Mouse (Mus musculus) erythroblast, adult 5-6 weeks (primary cell): ENCODE results near the gene Emc1. TPM values are rescaled to one million over a fixed set of nuclear protein-coding genes. Genes with fewer than 3 reads are reported as not detected.
A peak's percentile ranks its signal among the peaks of the same experiment; 100 is the strongest.

Experiments
- ATAC-seq: replicated peaks from 2 replicates; pipeline ENCODE4 v1.8.0; 2016; ENCODE audit warnings: moderate number of reproducible peaks, mild to moderate bottlenecking, moderate TSS enrichment, inconsistent platforms; ENCODE audit not compliant: poor library complexity, low FRiP score, severe bottlenecking
- total RNA-seq, 2 experiments: library from RNA; stranded (forward) in 1 of 2; stranded (reverse) in 1 of 2; fragments of 150-400 nt in 1 of 2; fragments of 200-764, 138-1000 nt in 1 of 2; gene quantifications; 2 replicates each; pipeline versions ENCODE4 v1.2.3 to v1.2.4; 2015 to 2017; ENCODE audit warnings: low replicate concordance in 2 of 2

Gene Emc1
- total RNA-seq (2015; ENCODE audit: low replicate concordance) (3.3 and 8.2 TPM in 2 replicates), total RNA-seq (2017; ENCODE audit: low replicate concordance) (14.8 and 26.1 TPM in 2 replicates)

DNA sequence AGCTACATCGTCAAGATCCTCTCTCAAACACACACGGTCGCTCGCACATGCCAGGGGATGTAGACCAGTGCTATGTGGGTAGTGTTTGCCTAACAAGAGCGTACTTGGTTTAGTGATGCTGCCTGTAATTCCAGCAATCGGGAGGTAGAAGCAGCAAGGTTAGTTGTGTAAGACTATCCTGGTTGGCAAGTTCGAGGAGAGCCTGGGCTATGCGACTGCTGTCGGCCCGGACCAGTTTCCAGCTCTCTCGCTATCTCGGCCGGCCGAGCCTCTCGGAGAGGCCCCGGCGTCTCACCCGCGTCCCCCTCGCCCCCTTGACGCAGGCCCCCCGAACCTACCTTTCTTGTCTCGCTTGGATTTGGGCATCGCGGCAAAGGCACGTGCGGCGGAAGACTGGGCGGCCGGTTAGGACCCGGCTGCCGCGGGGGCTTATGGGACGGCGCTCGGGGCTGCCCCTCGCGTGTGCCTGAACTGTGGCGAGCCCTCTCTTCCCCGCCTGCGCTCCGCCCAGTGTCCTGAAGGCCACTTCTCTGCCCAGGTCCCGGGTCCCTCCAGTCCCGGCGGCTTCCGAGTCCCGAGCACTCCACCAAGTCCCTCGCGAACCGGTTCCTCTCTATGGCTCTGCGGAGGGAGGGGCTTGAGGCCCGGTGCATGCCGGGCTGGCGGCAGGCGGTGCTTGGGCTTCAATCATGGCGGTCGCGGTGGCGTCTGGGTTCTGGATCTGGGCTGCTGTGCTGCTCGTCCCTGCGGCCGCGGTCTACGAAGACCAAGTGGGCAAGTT lies at the start of gene Emc1, which contains the start of the genes Mrto4 and Ubr4:
TSS of gene Emc1 (plus strand) at position 657 of the 781 bp plus-strand sequence.
TSS of gene Mrto4 (minus strand) at position 646 of the 781 bp plus-strand sequence.
TSS of gene Ubr4 (plus strand) at position 679 of the 781 bp plus-strand sequence.
- peak; percentile 97 for ATAC-seq

GRCm38 (mm10) chr4:139305521-139305920 lies 46.9 kb upstream of the Emc1 start:
- no peak for ATAC-seq

DNA sequence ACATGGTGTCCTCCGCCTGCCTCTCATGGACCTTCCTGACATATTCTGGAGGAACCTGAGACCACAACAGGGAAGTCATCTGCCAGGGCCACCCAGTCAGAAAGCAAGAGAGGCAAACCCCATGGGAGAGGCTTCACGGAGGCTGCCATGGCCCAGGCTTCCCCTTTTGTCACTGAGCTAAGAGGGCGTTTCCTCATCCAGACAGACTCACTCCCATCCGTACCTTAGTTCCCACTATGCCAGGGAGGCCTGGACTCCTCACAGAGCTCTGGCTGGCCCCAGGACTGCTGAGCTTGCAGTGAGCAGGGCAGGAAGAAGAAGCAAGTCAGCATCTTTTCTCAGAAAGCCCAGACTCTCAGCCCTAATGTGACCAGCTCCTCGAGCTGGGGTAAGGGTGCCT lies 44.5 kb upstream of the Emc1 start:
- no peak for ATAC-seq

- no peak for ATAC-seq
Observed at GRCm38 (mm10) chr4:139309651-139310050, 42.7 kb upstream of the Emc1 start.

DNA sequence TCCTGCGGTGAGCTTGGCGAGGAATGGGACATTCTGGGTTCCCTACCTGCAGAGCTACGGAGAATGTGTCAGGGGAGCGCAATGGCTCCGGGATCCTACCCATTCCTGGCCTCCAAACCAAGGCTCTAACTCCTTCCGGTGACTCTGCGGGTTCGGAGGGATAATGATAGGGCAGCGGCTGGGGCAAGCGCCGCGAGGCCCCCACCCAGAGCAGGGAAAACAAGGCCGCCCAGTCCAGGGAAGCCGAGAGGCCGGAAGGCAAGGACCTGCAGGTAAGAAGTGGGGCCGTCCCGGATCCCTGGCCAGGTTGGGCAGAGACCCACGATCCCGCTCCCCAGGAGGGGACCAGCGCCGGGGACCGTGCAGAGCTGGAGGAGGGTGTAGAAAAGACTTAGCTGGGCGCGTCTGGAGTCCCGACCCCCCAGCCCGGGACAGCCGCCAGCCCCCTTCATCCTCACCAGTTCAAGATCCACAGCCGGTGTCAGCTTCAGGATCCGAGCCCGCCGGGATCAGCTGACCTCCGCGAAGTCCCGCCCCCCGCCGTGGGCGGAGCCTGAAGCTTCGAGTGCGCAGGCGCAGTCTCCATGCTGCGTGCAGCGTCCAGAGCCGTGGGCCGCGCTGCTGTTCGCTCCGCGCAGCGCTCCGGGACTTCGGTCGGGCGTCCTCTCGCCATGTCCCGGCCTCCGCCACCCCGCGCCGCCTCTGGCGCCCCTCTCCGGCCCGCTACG lies 42.1 kb upstream of the Emc1 start, which contains the start of the genes Pqlc2 and Akr7a5:
TSS of gene Pqlc2 (minus strand) at position 538 of the 728 bp plus-strand sequence.
TSS of gene Akr7a5 (plus strand) at position 574 of the 728 bp plus-strand sequence.
- peak; percentile 88 for ATAC-seq

DNA sequence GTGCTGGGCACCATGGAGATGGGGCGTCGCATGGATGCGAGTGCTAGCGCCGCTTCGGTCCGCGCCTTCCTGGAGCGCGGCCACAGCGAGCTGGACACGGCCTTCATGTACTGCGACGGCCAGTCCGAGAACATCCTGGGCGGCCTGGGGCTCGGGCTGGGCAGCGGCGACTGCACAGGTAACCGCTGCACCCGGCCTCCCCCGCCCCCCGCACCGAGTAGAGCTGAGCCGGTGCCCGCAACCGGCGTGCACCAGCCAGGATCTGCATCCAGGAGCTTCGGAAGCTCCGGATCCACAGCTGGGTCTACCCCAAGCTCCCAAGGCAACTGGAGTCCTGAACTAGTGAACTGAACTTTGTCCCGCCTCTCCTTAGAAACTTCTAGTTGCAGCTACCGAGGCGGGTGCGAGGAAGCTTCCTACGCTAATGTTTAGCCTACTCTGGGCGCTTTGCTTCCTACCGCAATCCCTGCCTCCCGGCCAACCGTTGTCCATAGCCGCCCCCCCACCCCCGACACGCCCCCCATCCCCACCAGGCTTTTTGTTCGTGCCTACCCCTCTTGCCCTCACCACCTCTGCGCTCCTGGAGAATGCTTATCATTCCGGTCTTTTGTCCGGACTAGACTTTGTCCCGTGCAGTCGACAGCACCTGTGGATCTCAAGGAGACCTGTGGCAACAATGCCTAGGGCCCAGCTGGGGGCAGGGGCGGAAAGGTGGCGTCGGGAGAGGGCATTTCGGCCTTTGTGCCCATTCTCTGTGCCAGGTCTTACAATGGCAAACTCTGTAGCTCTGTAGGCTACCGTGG lies 41.3 kb upstream of the Emc1 start:
- no peak for ATAC-seq

DNA sequence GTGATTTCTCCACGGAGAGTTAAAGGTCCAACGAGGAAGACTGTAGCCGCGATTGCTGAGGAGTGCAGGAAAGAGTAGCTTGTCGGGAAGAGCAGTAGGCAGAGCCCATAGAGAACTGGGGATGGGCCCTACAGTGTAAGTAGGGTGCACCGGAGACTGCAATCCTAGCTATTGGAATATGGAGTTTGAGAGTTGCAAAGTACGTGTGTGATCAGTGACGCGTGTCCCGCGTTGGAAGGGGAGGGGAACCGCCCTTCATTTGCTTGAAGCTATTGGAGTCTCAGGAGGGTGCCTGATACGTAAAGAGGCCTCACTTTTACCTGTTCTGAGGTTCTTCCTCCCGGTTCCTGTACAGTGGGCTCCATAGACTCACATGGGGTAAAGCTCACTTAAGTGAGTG lies 40.7 kb upstream of the Emc1 start:
- no peak for ATAC-seq

GRCm38 (mm10) chr4:139312632-139313031 lies 39.8 kb upstream of the Emc1 start:
- ATAC-seq, result no peak

- ATAC-seq, result no peak
Observed at GRCm38 (mm10) chr4:139318449-139318848, 33.9 kb upstream of the Emc1 start.

GRCm38 (mm10) chr4:139319740-139320139 lies 32.6 kb upstream of the Emc1 start:
- no peak for ATAC-seq

- peak; percentile 94 for ATAC-seq
Observed at GRCm38 (mm10) chr4:139330605-139331004, 21.8 kb upstream of the Emc1 start.

DNA sequence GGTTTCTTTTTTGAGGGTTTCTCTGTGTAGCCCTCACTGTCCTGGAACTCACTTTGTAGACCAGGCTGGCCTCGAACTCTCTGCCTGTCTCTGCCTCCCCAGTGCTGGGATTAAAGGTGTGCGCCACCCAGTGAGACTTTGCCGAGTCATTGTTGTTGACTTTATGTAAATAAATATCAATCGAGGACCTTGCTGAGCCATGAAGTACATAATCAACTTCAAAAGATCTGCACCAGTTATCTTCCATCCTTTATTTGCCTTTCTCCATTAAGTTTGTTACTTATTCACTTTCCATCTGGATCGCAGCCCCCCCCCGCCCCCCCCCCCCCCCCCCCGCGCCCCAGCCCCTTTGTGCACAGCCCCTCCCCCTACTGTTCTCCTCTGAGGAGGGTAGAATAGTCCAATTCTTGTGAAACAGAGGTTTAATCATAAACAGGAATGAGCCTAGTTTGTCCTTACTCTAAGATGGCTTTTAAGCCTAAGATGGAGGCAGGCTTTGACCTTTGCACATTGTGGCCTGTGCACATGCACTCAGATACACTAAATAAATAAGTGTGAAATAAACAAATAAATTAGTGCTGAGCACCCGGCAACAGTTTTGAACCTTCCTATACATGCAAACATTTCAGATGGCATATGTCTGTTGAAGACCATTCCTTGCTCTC lies 17.6 kb upstream of the Emc1 start:
- ATAC-seq, result no peak

- ATAC-seq, result peak; percentile 68
Observed at GRCm38 (mm10) chr4:139335507-139335906, 16.9 kb upstream of the Emc1 start.

GRCm38 (mm10) chr4:139336822-139337483 lies 15.4 kb upstream of the Emc1 start:
- ATAC-seq, result peak; percentile 79

- ATAC-seq, result no peak
Observed at GRCm38 (mm10) chr4:139338145-139338544, 14.2 kb upstream of the Emc1 start.

- no peak for ATAC-seq
Observed at GRCm38 (mm10) chr4:139340835-139341234, 11.6 kb upstream of the Emc1 start.

DNA sequence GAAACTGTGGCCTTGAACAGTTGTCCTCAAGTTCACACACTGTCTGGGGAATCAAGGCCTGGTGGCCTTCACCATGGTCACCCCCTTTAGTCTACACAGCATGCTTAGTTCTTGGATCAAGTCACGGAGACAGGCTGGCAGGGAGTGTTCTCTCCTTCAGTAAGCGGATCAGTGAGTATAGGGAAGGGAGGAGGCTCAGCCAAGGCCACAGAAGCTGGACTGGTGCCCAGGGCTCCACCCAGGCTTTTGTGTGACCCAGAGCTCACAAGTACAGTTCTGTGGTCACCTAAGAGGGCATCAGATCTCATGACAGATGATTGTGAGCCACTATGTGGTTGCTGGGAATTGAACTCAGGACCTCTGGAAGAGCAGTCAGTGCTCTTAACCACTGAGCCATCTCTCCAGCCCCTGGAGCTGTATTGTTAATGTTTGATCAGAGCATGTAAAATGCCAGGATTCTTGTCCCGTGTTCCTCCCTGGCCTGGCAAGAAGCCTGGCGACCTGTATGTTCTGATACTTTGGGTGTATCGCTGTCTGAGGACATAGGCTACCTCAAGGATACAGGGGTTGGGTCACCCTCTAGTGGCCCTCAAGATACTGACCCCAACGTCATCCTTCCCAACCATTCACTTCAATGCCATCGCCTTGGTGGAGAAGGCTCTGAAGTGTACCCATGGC lies 10.7 kb upstream of the Emc1 start:
- ATAC-seq, result no peak

DNA sequence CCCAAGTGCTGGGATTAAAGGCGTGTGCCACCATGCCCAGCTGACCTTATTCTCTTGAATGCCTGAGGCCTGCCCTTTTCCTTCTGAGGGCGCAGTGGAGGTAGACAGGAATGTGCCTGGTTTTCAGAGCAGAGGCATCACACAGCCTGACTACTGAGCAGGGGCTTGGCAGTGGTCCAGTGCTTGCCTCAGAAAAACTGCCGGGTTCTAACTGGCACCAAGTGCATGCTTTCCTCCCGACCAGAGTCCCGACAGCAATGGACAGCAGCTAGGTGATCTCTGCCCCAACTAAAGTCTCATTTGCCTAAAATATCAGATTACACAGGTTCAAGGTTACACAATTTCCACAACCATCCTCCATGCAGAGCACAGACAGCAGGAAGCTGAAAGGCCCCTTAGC lies 8.7 kb upstream of the Emc1 start:
- ATAC-seq, result no peak
